Mouse (Mus musculus): Measurements from ENCODE around the gene Rpl13. TPM values are rescaled to one million over a fixed set of nuclear protein-coding genes. Genes with fewer than 3 reads are reported as not detected.

The Rpl13 gene
- total RNA-seq (2012; rRNA removed) (2,918 and 3,113 TPM in 2 replicates), polyA plus RNA-seq (2012; ENCODE audit: insufficient read depth in 1 of 2, insufficient read length in 2 of 2, low read depth in 1 of 2, low replicate concordance in 2 of 2, missing spikeins in 1 of 2) (1,000 to 10,000 TPM in 1 of 2 experiments, not detected in 1; 1,306 TPM)

GRCm38 (mm10) chr8:123101735-123102685, at the start of gene Rpl13:
Gene Rpl13, plus strand, starts transcription at chr8:123102350.
- peak within 1 kb of the TSS; percentile 92 for H3K9ac ChIP-seq (ENCODE audit: control insufficient read depth, low read depth, low read length, poor library complexity, severe bottlenecking)
- peak; percentile 97 for DNase-seq (ENCODE audit: low read depth, low spot score)
- TF ChIP-seq MAFK (IDR thresholded peaks at IDR 0.05; ENCODE audit: borderline replicate concordance, low read depth, low read length) (no peak), CHD1 (IDR thresholded peaks at IDR 0.05; ENCODE audit: low read depth, low read length) (peak; percentile 96), SIN3A (IDR thresholded peaks at IDR 0.05; ENCODE audit: low read length) (peak; percentile 91), ZMIZ1 (IDR thresholded peaks at IDR 0.05; ENCODE audit: low read depth, low read length) (peak; percentile 94), SMC3 (IDR thresholded peaks at IDR 0.05; ENCODE audit: low read depth, low read length) (0 out of 2 replicates have a peak, but pooled peaks have one; percentile 6), GATA1 (IDR thresholded peaks at IDR 0.05; ENCODE audit: low read depth, low read length) (peak; percentile 7; the same call in 1 of the 2 replicates), JUND (IDR thresholded peaks at IDR 0.05; ENCODE audit: low read depth, low read length) (no peak), POLR2AphosphoS5 (IDR thresholded peaks at IDR 0.05; ENCODE audit: borderline replicate concordance, low read depth, low read length) (peak; percentile 86; the same call in 1 of the 2 replicates), TBP (IDR thresholded peaks at IDR 0.05; ENCODE audit: low read depth, low read length) (peak; percentile 97), MXI1 (IDR thresholded peaks at IDR 0.05; ENCODE audit: low read depth, low read length) (peak; percentile 74), MYB (IDR thresholded peaks at IDR 0.05; ENCODE audit: low read depth, low read length) (peak; percentile 31; the same call in 1 of the 2 replicates), CHD2 (IDR thresholded peaks at IDR 0.05; ENCODE audit: low read length) (no peak), TCF12 (IDR thresholded peaks at IDR 0.05; ENCODE audit: low read depth, low read length) (peak; percentile 87), CTCF (IDR thresholded peaks at IDR 0.05 in 2 of 3, conservative IDR thresholded peaks at IDR 0.05 in 1 of 3; ENCODE audit: control insufficient read depth in 1 of 3, insufficient read depth in 1 of 3, low read depth in 2 of 3, low read length in 3 of 3, poor library complexity in 1 of 3, severe bottlenecking in 1 of 3) (no peak; a peak in 1 of 6 replicates), ZNF384 (IDR thresholded peaks at IDR 0.05; ENCODE audit: low read depth, low read length) (no peak), ELF1 (IDR thresholded peaks at IDR 0.05; ENCODE audit: low read depth, low read length) (peak; percentile 37; the same call in 1 of the 2 replicates), MAZ (IDR thresholded peaks at IDR 0.05; ENCODE audit: low read depth, low read length) (peak; percentile 67; the same call in 1 of the 2 replicates), MYC (IDR thresholded peaks at IDR 0.05; ENCODE audit: low read depth, low read length) (peak; percentile 95), HCFC1 (IDR thresholded peaks at IDR 0.05; ENCODE audit: low read depth, low read length) (peak; percentile 92), POLR2A (IDR thresholded peaks at IDR 0.05; ENCODE audit: control insufficient read depth in 1 of 2, insufficient read depth in 1 of 2, low read depth in 1 of 2, low read length in 2 of 2, poor library complexity in 1 of 2) (peak; percentile 93 to 98), POLR2AphosphoS2 (IDR thresholded peaks at IDR 0.05; ENCODE audit: low read length) (peak; percentile 99), ETS1 (IDR thresholded peaks at IDR 0.05; ENCODE audit: low read depth, low read length) (peak; percentile 16; the same call in 1 of the 2 replicates), USF1 (IDR thresholded peaks at IDR 0.05; ENCODE audit: low read depth, low read length) (no peak), NELFE (IDR thresholded peaks at IDR 0.05; ENCODE audit: low read depth, low read length) (peak; percentile 98), MAX (IDR thresholded peaks at IDR 0.05; ENCODE audit: low read length) (peak; percentile 89; the same call in 1 of the 2 replicates), KAT2A (conservative IDR thresholded peaks at IDR 0.05; ENCODE audit: low read depth, low read length) (peak; percentile 80)
- no peaks in the 10 kb centered on the region for H3K9me3 ChIP-seq (replicated peaks; ENCODE audit: insufficient read depth, low read length)
- H3K79me2 ChIP-seq (ENCODE audit: control insufficient read depth, insufficient read depth, low read length, poor library complexity), result peaks cover 26% of the 10 kb centered on the region
- peak within 1 kb of the TSS; percentile 74 to 81 for H3K4me3 ChIP-seq (ENCODE audit: control insufficient read depth in 1 of 2, insufficient read depth in 1 of 2, low read depth in 2 of 2, low read length in 2 of 2)
- peaks cover 13 to 15% of the 10 kb centered on the region in 2 experiments for H3K36me3 ChIP-seq (ENCODE audit: control insufficient read depth in 1 of 2, insufficient read depth in 2 of 2, low read length in 2 of 2)
- H3K4me1 ChIP-seq (ENCODE audit: control insufficient read depth in 1 of 2, insufficient read depth in 2 of 2, low read length in 2 of 2), result peaks cover 0 to 8% of the 10 kb centered on the region in 2 experiments; a peak in 1 of 4 replicates
- H3K27ac ChIP-seq (ENCODE audit: control insufficient read depth, low read depth, low read length), result peak within 1 kb of the TSS; percentile 79
- no peaks in the 10 kb centered on the region for H3K27me3 ChIP-seq (ENCODE audit: control insufficient read depth in 1 of 2, insufficient read depth in 2 of 2, low read length in 2 of 2)

Measured in MEL (cell line).